Mouse (Mus musculus): Measurements from ENCODE around the gene Prkag3.

The Prkag3 gene

DNA sequence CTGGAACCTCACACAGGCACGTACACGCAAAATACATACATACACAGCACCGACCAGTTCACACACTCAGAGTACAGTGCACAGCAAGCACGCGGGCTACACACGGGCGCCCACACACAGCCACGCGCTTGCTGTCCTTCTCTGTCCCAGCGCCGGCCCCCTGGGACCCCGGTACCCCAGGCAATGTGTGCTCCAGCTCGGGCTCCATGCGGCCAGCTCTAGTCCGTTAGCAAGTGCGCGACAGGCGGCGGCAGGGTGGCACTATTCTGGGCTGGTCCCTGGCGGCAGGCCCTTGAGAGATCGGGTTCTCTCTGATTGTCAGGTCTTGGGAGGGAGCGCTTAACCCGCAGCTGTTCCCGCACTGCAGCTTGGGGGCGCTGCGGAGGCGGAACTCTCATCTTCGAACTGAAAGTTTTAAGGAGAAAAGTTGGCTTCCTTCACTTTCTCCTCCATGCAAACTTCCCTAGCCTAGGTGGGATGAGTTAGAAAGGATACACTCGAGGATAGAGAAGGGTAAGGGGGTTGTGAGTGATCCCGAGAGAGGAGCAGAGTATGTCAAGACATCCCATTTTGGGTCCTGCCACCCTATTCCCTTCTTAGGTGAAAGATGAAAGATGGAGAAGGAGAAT lies at the start of gene Prkag3:
Gene Prkag3, minus strand, starts transcription at position 579 of the 629 bp plus-strand sequence.
- DNase-seq (ENCODE audit: inconsistent ontology term) = peak; percentile 76

DNA sequence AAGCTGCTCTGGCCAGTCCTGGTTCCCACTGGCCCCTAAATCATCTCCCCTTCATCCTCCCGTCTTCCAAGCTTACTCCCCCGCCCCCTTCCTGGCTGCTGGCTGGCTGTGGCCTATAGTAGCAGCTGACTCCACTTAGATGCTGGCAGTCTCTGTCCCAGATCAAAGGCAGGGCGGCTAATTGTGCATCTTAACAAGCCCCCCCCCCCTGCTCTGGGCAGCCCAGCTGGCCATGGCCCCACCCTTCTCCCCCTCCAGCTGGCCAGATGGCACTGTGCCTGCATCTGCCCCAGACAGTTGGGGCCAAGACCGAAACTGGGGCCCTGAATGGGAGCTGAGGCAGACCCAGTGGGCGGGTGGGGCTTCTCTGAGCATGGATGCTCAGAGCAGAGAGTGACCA lies 48.4 kb upstream of the Prkag3 start:
- peak; percentile 84 for DNase-seq (ENCODE audit: inconsistent ontology term)

DNA sequence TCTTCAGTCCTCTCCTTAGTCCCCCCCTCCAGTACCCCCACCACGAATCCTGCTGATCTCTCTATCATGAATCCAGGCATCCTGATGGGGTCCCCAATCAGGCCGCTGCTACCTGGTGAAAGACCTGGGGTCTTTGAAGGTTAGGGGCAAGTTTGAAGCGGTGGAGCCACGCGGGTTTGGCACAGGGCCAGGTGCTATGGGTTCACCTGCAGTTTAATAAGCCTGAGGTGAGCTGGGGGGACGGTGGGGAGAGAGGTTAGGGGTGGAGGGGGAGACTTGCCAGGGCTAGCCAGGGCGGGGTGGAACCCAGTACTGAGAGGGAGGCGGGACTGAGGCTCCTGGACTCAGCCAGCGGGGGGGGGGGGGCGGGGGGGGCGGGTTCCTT lies 46.1 kb upstream of the Prkag3 start:
- no peak for DNase-seq (ENCODE audit: inconsistent ontology term)

DNA sequence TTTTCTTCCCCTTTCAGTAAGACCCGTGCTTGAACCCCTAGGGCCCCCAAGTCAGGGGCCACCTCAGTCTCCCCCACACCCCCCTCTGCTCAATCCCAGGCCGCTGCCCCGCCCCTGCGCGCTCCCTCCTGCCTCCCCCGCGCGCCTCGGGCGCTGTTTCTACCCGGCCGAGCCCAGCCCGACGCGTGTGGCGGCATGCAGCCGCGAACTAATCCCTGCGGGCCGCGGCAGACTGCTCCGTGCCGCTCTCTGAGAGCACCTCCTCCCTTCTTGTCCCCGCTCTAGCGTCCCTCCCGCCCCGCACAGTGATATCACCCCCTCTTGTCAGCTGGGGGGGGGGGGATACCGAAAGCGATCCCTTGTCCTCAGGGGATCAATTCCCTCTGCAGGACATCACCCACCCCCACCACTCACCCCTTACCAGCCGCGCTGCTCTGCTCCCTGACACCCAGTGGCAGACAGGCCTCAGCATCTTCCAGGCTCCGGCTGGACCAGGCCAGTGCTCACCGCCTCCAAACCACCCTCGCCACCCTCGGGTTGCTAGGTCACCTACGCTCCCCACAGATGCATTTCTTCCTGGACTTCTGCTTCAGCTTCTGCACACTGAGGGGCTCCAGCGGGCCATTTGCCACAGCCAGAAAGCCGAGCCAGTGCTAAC lies 45.6 kb upstream of the Prkag3 start:
- peak; percentile 56 for DNase-seq (ENCODE audit: inconsistent ontology term)

DNA sequence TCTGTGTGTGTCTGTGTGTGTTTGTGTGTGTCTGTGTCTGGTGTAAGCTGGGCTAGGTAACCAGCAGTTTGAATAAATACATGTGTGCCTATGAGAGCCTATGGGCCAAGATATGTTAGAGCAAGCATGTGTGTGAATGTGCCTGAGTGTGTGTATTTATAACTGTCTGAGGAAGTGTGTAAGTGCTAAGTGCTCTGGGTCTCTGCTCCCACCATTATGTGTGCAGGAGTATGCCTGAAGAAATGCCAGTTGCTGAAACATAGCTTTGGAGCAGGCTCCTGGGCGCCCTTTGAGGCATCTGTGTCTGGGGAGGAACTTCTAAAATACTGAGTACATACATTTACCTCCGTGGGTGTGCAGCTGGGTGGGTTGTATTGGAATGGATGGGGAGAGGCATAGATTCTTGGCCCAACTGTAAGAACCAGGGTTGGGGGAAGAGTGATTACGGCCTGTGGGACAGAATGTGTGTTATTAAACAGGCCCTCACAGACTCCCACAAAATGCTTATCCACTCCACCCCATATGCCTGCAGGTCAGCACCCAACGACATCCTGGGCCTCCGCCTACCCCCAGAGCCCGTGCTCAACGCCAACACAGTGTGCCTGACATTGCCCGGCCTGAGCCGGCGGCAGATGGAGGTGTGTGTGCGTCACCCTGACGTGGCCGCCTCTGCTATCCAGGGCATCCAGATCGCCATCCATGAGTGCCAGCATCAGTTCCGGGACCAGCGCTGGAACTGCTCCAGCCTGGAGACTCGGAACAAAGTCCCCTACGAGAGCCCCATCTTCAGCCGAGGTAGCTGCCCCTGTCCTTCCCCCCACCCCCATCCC lies 44.0 kb upstream of the Prkag3 start:
- peak; percentile 49 for DNase-seq (ENCODE audit: inconsistent ontology term)

DNA sequence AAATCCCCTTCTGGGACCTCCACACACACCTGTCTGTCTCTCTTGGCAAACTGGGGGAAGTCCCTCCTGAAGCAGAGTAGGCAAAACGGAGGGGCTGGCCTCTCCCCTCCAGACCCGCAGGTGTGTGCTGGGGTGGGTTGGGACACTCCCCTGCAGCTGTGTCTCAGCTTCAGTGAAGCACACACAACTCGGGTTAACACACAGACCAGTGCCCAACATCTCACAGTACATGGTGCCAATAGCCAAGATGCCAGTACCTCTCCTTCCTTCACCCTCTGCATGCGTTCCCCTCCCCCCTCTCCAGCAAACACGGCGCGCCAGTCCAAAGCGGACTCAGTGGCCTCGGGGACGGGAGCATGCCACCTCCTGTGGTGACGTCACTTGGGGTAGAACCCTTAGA lies 42.2 kb upstream of the Prkag3 start, which contains the start of gene Wnt10a:
Gene Wnt10a, plus strand, starts transcription at position 268 of the 400 bp plus-strand sequence.
- DNase-seq (ENCODE audit: inconsistent ontology term) = no peak

DNA sequence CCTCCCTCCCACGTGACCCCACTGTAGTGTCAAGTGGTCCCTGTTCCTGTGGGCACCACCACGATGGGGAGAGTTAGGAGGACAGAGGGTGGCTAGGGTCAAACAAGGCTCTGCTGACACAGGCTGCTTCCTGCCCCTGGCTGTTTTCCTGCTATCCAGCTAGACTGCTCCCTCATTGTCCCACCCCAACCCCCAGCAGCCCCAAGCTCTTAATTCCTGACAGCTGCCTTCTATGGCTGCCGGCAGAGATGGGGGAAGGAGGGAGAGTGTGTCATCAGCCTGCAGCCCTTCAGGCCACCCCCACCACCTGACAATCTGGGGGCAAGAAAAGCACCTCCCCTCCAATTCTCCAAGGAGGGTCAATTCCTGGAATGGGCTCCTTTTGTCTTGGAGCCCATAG lies 41.1 kb upstream of the Prkag3 start:
- DNase-seq (ENCODE audit: inconsistent ontology term) = no peak

DNA sequence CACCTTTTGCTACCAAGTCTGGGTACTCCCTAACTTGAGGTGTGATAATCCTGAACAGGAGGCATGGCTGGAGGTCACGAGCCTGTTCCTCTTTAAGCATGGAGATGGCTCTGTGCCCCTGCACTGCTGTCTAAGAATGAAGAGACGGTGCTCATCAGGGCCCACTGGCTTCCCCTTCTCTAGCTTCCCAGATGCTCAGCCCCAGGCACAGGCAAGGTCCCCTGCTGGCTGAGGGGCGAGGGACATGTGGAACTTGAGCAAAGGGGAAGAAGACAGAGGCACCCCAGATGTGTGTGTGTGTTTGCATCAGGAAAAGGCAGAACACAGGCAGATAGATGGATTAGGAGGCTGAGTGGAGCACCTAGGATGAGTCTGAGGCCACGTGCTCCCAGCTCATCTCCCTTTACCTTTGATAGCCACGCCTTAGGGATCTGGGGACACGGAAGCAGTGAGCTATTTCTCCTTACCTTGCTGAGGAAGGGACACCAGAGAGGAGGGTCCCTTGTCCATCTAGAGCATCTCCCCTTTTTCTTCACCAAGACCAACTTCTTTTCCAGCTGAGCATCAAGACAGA lies 39.7 kb upstream of the Prkag3 start:
- DNase-seq (ENCODE audit: inconsistent ontology term) = no peak

DNA sequence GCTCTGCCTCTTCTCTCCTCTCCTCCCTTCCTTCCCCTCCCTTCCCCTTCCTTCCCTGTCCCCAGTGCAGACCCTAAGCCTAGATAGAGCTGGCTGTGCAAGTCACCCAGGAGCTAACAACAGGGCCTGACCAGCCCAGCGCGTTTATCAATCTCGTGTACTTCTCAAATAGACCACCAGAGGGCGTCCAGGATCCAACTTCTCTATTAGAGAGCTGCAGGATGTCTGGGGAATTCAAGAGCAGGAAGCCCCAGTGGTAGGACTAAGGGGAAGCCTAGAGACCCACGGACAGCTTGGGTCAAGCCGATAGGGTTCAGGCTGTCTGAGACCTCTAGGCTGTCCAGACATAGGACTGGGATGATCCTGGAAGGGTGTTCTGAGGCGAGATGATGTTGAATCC lies 38.8 kb upstream of the Prkag3 start:
- DNase-seq (ENCODE audit: inconsistent ontology term) = peak; percentile 68

DNA sequence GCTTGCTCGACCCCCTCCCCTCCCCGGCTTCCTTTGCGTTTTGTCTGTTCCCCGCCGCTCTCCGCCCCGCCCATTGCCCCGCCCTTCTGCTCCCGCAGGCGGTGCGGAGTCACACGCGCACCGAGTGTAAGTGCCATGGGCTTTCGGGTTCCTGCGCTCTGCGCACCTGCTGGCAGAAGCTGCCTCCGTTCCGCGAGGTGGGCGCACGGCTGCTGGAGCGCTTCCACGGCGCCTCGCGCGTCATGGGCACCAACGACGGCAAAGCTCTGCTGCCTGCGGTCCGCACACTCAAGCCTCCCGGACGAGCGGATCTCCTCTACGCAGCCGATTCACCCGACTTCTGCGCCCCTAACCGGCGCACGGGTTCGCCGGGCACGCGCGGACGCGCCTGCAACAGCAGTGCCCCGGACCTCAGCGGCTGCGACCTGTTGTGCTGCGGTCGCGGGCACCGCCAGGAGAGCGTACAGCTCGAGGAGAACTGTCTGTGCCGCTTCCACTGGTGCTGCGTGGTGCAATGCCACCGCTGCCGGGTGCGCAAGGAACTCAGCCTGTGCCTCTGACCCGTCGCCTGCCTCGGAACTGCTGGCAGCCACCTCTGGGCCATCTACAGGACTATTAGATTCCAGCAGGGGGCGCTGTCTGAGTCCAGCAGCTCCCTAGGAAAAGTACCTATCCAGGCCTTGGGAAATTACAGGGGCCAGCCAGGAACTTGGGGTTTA lies 35.2 kb upstream of the Prkag3 start:
- DNase-seq (ENCODE audit: inconsistent ontology term) = peak; percentile 46

DNA sequence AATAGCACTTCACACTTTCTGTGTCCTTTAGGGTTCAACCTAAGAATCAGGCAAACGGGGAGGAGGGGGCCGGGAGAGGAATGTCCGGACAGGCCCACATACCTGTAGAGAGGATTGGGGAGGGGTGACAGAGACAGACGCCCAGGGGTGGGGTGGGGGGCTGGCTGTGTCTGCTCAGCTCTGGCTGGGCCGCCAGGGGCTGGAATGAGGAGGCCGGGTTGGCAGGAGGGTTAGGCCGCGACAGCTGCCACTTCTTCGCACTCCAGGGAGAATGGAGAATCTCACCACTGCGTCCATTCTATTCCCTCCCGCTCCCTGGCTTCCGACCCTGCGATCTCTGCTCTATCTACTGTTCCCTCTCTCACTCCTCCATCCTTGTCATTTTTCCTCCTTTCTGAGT lies 34.5 kb upstream of the Prkag3 start:
- DNase-seq (ENCODE audit: inconsistent ontology term) = no peak

DNA sequence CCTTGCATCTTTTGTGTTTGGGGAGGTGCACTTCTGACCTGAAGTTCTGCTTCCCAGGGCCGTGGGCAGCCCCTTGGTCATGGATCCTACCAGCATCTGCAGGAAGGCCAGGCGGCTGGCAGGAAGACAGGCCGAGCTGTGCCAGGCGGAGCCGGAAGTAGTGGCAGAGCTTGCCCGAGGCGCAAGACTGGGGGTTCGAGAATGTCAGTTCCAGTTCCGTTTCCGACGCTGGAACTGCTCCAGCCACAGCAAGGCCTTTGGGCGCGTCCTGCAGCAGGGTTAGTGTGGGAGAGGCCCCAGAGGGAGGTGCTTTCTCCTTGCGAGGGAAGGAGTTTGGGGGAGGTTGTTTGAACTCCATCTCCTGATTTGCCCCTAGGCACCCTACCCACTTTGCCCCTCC lies 33.0 kb upstream of the Prkag3 start:
- no peak for DNase-seq (ENCODE audit: inconsistent ontology term)

DNA sequence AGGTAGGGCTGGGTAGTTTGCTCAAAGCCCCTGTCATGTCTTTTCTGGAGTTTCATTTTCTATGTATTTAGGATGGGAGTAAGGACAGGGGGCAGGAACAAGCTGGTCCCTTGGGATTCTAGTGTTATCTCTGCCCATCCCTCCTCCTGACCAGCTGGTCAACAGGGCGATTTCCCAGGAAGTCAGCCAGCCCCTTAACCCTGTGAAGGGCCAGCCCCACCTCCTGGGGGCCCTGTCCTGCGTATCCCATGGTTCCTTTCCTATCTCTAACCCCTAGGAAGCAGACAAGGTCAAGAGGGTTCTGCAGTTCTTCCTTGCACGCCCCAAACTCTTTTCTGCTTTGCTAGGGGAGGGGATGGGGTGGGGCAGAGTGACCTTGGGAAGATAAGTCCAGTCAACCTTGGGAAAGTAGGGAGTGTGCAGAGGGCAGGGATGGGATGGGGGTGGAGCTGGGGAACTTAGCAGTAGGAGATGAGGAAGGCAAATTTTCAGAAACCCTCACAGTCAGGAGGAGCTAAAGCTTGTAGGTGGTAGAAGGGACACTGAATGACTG lies 30.0 kb upstream of the Prkag3 start:
- no peak for DNase-seq (ENCODE audit: inconsistent ontology term)

DNA sequence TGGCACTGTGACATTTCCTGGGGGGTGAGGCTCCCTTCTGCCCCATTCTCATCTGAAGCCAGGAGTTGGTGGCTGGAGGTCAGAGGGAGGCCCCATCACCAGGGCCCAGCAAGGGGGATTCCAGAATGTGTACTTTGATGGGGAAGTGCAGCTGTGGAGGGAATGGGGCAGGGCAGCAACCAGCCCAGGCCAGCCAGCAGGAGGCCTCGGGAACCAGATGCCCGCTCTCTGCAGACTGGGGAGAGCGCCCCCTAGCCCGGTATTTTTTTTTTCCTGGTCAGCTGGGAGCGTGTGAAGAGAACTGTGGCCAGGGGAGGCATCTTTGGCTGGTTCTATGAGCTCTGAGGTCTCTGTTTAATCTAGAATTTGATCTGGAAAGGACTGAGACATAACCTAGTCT lies 26.8 kb upstream of the Prkag3 start:
- DNase-seq (ENCODE audit: inconsistent ontology term) = no peak

DNA sequence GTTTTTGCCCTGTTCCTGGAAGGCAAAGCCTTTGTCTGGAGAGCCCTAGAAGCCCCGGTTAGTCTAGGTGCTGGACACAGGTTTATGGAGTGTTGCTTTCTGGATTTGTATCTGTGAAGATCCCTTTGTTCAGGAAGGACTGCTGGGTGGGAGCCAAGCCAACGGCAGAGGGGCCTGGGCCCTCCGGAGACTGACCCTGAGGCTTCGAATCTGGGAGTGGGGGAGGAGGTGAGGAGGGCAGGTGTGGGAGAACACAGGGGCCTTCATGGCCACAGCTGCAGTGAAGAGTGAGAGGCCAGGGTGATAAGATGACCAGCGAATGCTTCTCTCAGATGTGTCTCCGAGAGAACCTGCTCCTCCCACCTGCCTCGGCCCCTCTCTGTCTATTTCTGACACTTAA lies 25.0 kb upstream of the Prkag3 start:
- no peak for DNase-seq (ENCODE audit: inconsistent ontology term)

DNA sequence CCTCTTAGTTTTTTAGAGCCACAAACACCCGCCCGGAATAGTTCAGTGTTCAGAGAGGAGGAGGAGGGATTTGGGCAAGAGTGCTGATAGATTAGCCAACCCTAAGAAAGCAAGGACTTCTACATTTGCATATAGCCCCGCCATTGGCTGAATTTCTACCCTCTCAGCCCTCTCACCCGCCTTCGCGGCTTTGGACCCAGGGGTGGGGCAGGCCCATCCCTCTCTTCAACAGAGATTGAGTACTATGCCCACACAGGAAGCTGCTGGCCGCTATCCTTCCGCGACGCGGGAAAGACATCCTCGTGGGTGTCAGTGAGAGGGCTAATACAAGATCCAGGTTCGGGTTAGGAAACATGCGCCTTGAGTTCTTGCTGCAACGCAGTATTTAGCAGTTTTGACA lies 24.1 kb upstream of the Prkag3 start:
- DNase-seq (ENCODE audit: inconsistent ontology term) = peak; percentile 93

DNA sequence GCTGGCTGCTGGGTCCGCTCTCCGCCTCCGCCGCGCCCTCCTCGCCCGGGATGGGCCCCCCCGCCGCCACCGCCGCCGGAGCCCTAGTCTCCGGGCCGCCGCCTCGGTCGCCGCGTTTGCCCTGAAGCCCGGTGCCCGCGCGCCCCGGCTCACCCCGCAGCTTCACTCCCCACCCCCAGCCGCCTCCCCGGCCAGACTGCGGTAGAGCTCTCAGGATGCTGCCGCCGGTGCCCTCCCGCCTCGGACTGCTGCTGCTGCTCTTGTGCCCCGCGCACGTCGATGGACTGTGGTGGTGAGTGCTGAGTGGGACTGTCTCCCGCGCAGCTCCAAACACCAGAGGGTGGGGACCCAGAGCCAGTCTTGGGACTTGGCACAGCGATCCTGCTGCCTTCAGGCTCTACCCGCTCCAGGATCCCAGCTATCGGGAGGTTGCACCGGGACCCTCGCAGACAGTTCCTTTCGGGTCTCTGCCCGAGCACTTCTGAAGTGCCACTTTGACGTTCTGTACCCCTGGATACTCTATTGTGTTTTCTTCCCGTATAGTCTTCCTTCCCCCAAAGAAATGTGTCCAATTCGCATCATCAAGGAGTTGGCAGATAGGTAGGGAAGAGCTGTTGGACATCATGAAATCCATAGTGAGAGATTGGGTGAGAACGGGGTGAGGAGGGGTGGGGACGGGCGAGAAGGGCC lies 23.1 kb upstream of the Prkag3 start:
- no peak for DNase-seq (ENCODE audit: inconsistent ontology term)

DNA sequence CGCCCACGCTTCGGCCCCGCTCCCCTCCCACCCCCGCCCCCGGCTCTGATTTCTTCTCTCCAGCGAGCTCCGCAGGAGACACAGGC lies 22.7 kb upstream of the Prkag3 start, which contains the start of gene Wnt6:
Gene Wnt6, plus strand, starts transcription at position 48 of the 86 bp plus-strand sequence.
- no peak for DNase-seq (ENCODE audit: inconsistent ontology term)

DNA sequence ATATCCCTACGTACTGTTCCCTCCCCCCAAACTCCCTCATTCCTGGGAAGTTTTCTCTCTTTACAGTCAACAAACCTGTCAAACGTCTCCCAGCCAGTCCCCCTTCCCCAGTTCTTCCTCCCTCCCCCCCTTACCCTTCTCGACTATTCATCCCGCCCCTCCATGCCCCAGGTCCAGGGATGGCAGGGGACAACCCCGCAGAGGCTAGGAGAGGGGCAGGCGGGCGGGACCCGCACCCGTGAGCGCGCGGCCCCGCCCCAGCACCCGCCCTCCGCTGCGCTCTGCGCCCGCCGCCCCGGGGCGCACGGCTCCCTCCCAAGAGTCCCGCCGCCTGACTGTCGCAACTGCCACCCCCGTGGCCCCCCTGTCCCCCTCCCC lies 22.4 kb upstream of the Prkag3 start:
- no peak for DNase-seq (ENCODE audit: inconsistent ontology term)

DNA sequence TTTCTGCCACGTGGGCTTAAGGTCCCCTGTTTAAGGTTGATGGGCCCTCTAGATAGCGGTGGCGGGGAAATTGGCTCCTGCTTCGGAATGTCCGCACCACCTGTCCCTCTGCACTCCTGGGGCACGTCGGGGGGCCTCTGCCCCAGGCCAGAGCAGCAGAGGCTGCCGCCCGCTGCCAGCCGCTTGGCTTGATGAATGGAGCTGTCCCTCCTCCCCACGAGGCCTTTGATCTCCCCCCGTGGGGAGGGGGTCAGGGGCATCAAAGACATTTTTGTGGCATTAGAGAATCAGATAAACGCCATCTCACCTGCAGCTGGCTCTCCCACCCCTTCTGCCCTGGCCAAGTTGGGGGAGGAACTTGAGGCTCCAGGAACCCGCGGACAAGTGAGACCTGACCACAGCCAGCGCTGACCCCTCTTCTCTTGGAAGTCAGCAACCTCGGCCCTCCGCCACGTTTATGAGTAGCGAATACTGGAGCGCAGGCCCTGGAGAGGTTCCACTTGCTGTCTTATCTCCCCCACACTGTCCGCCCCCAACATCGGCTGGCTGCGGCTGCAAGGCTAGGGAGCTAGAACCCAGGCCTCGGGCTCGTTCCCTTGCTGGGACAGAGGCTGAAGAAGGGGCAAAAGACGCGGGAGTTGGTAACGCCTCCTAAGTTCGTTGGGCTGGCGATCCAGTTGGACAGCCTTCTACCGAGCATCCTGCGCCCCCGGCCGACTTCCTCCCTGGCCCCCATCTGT lies 21.9 kb upstream of the Prkag3 start:
- DNase-seq (ENCODE audit: inconsistent ontology term) = no peak

DNA sequence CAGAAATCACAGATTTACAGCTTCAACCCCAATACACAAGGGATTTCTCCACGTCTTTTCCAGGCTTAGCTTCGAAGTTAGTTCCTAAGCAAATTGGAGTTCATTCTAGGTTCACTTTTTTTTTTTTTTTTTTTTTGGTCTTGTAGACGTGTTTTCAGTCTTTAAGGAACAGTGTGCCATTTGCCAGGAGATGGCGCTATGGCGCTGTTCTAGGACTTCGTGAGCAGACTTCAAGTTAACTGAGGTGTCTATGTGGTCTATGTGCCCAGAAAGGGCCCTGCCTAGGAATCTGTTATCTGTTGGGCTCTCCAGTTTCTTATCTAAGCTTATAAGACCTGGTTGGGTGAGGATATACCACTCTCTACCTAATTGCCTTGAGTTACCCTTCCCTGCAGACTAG lies 14.1 kb upstream of the Prkag3 start:
- DNase-seq (ENCODE audit: inconsistent ontology term) = peak; percentile 67
